Mouse (Mus musculus) ovary, postnatal 14 days (tissue): ENCODE results near the gene Acly.
A peak's percentile ranks its signal among the peaks of the same experiment; 100 is the strongest.
"Not testable (repeated sequence)": the region's sequence is repeated elsewhere in the genome, so short reads cannot be mapped to it uniquely, and the experiment has no call there.

ENCODE experiments used
- DNase-seq: peaks from one replicate; pipeline ENCODE4 v3.0.0; 2022; ENCODE audit warnings: low spot score

Acly gene

DNA sequence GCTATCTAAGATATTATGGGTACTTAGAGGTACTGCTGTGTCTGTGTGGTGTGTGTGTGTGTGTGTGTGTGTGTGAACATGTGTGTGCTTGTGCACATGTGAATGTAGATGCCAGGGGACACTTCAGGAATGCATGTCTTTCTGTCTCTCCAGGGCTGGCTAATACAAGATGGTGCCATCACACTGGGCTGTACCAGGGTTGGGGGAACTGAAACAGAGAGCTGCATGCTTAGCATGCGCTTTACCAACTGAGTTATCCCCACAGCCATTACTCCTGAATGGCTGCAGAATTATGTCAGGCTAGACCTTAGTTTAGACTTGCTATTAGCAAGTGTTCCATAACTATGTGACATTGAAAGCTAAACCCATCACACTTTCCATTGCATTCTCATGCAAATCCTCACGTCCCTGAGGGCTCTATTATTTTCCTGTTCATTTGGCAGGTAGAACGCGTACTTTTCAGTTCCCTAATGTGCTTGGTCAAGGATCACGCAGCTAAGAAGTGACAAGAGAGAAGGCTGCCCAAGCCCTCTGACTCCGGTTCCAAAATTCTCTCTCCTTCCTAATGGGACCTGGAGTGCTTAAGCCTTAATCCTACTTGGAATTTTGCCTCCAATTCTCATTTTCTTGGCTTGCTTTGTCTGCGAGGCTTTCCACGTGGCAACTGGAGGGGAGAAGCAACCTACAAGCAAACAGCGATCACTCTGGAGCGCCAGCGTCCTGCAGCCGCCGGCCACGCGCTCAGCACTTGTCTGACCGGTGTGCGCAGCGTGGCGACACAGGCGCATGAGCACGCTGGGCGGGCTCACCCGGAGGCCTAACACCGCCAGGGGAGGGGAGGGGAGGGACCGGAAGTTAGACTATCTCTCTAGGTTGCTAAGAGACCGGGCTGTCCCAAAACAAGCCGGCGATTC lies 17.3 kb upstream of the Acly start, which contains the start of gene Ttc25:
Gene Ttc25 (plus strand): TSS at position 776 of the 914 bp plus-strand sequence.
- peak; percentile 75 for DNase-seq

DNA sequence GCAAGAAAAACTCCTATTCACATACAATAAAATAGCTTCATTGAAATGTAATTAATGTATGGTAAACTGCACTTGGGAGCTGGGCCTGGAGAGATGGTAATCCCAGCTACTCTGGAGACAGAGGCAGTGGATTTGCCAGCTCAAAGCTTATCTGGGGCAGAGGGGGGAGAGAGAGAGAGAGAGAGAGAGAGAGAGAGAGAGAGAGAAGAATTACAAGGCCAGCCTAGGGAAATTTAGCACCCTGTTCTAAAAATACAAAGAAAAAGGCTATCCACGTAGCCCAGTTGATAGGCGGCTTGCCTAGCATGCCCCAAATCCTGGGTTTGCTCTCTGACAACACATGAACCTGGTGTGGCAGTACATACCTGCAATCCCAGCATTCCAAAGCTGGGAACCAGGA lies 13.8 kb upstream of the Acly start:
- no peak for DNase-seq

DNA sequence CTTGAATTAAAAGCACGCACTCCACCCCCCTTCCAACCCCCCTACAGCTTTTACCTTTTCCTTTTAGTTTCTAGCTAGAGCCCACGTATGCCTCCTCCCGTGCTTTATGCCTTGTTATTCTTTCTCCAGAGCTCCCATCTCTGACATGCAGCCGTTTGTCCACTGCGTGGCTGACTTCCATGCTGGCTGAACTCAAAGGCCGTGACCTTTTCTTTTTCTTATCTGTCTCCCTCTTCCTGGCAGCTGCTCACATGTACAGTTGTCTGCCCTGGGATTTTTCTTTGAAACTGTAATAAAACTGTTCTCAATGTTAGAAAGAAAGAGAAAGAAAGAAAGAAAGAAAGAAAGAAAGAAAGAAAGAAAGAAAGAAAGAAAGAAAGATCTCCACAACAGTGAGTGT lies 13.2 kb upstream of the Acly start:
- DNase-seq = no peak

DNA sequence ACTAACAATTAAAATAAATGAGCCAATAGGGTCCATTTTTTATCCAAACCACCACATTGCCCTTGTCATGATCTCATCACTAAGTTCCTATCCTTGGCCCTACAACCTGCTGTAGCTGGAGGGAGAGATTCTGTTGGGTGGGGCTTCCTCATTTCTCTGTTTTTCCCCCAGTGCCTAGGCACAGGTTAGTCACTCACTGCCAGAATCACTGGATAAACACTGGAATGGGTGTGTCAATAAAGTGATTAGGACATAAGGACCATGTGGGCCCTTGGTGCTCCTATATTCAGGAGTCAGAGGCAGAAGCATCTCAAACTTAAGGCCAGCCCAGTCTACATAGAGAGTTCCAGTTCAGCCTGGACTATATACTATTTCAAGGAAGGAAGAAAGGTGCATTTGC lies 8.7 kb upstream of the Acly start:
- no peak for DNase-seq

DNA sequence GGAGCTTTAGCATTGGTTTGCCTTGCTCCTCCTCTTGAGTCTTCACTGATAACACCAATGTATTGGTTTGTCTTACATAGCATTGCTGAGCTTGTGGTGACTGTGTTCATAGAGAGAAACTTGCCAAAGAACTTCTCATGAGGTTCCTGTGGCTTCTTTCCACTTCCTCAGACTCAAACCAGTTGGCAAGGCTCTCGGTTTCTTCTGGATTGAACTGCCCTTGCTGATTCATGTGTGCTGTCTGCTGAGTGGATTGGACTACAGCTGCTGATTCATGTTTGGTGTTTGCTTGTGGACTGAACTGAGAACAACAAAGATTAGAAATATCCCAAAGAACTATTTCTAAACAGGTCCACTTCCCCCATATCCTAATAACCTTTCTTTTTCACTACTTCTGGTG lies 8.2 kb upstream of the Acly start:
- no peak for DNase-seq

DNA sequence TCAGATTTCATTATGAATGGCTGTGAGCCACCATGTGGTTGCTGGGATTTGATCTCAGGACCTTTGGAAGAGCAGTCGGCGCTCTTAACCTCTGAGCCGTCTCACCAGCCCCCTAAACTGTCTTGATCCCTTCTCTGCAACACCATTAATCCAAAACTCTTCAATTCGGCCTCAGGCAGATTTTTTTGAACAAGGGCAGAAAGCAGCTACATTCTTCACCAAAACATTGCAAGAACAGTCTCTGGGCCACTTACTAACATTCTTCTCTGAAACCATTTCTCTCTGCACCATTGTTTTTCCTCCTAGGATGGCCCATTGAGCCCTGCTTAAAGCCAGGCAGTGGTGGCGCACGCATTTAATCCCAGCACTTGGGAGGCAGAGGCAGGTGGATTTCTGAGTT lies 7.0 kb upstream of the Acly start:
- not testable (repeated sequence) for DNase-seq

DNA sequence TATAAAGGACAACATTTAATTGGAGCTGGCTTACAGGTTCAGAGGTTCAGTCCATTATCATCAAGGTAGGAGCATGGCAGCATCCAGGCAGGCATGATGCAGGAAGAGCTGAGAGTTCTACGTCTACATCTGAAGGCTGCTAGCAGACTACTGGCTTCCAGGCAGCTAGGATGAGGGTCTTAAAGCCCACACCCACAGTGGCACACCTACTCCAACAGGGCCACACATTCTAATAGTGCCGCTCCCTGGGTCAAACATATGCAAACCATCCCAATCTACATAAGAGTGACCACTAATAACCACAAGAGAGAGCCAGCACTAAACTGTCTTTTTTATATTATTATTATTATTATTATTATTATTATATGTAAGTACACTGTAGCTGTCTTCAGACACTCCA lies 6.6 kb upstream of the Acly start:
- DNase-seq = not testable (repeated sequence)

DNA sequence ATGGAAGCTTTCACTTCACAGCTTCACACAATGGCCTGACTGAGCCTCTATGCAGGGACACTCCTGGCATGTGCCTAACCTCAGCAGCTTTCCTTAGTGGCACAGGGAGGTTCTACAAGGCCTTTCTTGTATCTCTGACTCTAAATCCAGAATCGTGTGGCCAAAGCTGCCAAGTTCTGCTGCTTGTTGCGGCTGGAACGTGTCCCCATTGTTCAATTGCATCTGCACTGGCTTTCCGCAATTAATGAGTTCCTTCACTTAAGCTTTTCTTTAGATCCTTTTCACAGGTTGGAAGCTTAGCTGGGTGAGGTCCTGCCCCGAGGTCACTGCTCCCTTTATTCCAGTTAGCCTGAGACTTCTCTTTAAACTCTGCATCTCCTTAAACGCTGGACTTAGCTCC lies 6.1 kb upstream of the Acly start:
- no peak for DNase-seq

DNA sequence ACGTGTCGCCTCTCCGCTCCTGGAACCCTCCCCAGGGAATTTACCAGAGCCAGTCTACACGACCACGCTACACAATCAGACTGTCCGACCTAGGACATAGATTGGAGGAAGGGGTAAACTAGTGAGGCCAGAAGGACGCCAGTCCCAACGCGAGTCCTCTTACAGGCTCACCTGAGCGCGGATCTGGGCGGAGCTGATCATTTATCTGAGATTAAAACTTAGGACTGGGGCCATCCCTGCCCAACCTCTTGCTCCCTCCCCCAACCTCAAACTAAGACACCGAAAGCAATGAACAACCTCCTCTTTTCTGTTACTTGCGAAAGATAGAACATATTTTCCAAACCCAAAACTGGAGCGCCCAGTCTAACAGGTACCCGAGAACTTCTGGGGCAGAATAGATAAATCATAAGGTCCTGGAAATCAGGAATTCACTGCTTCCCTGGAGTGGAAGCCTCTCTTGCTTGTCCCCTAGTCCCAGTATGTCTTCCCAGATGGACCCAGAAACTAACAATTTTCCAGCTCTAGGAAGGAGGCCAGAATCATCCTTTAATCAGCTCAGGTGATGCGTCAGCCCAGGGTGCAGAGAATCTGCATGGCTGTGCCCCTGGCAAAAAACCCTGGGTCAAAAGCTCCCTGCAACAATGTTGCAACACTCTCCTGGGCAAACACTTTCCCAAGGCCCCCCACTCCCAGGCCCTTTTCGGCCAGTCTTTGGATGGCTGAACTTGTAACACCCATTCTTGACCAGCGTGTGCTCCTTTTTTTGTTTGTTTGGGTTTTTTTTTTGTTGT lies 770 bp upstream of the Acly start:
- no peak for DNase-seq

DNA sequence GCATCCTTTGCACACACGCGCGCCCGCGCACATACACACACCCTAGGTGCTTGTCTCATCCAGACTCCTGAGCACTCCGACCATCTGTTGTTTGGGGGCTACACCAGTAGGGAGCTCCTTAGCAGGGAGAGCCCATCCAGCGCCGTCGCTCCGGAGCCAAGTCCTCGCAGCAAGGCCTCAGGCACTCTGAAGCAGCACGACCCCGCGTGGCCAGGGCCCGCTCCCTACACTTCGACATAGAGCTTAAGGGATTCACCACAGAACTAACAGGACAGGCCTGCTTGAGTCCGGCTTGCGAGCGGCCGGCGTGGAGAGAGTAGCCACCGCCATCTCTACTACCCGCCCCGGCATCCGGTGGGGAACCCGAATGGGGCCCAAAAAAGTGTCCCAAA lies 738 bp downstream of the Acly start:
- peak; percentile 44 for DNase-seq

DNA sequence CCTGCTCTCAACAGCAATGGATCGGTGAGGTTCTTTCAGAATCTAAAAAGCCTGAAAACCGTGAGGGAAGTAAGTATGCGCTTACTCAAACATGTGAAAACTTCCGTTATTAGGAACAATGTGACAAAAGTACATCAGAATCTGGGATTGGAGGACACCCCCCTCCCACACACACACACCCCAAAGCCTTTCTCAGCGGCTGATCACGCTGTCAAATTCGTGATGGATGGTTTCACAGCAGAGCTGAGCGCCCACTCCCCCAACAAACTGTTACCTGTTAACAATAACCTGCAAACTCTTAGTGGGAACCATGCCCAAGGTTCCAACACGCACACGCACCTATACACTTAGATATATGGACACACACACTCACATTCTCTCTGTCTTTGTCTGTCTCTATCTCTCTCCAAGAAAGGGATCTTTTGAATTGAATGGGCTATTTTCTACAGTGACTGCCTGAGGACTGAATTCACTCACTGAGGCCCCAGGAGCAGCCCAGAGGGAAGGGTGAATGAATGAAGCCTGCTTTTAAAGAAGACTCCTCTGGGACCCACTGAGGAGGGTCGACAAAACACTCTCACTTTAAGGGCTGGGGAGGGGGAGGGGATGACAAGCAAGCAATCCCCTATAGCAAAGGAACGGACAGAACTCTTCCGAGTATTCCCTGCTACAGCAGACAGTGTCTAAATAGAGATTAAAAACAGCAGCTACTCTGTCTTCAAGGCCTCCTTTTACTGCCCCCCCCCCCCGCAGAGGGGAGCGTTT lies 1.6 kb downstream of the Acly start:
- DNase-seq = no peak

DNA sequence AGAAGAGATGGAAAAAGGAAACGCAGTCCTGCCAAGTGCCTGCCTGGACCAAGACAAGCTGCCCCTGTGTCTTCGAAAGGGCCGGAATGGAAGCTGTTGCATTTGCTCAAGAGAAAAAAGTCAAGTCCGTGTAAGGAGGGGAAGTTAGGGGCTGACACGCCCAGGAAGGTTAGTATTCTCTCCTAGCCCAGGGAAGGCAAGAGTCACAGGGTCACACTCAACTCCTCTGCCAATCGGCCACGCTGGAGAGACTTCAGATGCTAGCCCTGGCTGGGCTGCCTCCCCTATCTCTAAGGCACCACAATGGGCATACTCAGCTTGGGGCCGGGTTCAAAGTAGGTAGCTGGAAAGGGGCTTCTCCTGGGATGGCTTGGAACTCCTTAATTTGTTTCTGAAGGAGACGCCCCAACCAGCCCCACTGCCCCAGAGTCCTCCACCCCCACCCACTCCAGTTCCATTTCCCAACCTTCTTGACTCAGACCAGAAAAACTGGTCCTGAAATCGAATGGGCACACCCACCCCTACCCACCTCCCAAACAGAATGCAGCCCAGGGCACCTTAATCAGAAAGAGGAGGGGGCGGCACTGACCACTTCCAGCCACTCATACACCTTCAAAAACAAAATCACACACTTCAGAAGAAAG lies 2.7 kb downstream of the Acly start:
- no peak for DNase-seq

DNA sequence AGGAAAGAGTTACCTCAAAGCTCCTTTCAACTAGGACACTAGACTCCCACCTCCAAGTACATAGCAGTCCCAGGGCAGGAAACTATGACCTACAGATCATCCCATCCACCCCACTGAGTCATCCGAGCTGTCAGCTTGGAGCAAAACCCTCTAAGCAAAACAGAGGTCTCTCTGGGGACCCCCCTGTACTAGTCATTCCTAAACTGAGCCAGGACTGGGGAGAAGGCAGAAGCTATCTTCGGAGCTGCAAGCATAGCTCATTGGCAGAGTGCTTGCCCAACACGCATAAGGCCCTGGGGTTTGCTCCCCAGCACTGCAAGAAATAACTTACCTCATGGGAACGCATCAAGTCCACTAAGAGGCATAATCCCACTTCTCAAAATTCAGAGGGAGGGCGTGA lies 3.4 kb downstream of the Acly start:
- DNase-seq = no peak

DNA sequence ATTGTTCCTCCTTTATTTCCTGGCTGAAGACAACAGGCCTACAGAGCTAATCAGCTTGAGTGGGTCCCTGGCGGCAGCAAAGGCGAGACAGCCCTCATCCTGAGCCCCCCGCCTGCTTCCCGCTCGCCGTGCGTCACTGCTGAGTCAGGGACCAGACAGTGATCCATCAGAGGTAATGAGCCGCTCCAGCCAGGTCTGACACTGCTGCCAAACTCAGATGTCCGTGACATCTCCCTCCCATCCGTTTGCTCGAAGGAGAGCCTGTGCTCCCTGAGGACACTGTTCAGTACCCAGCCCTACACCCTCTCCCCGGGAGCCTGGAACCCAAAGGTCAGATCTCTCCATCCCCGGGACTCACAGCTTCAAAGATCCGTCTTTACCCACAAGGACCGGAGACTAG lies 7.0 kb downstream of the Acly start:
- DNase-seq = no peak

DNA sequence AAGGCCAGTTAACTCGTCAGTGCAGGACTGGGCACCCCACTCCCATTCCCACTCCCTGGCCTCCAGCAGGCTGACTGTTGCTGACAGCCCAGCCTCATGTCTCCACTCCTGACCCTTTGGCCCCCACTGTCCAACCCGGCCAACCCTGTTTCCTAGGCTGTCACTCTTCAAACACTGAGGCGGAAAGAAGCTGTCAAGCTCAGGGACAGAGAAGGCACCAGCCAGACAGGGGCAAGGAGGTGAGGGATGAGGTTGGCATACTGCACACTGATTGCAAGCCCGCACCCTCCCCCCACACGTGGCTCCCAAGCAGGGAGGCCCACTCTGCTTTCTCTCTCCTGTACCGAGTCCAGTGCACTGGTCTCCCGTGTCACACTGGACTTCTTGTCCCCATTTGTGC lies 8.6 kb downstream of the Acly start:
- no peak for DNase-seq

DNA sequence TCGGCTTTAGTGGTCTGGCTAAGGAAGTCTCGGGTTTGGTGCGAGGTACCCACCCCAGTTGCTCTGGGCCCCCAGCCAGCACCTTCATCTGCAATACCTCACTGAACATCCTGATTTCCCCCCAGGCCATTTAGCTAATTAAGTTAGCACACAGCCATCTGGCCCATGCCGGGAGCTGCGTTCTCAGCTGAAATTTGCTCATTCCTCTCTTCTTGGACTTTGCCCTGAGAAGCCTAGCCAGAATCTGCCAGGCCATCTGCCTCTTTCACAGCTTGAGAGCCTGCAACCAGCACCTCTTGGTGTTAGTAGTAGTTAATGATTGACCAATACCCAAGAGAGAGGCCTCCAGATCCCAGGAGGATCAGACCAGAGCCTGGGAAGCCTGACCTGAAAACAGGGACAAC lies 9.6 kb downstream of the Acly start:
- DNase-seq = no peak

DNA sequence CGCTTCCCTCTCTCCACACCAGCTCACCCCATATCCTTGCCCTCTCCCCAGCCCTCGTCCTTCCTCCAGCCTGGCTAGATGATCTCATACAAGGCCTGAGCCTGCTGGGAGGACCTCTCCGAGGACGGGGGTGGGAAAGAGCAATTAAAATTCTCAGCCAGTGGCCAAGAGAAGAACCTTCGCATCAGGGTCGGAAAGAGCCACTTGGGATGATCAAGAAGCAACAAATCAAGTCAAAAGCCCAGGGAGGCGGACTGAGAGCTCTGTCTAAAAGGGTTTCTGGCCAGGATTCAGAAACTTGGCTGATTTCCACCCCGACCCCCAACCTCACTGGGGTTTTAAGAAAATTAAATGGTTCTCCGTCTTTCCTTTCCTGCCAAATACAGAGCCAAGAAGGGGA lies 11.5 kb downstream of the Acly start:
- DNase-seq = no peak

DNA sequence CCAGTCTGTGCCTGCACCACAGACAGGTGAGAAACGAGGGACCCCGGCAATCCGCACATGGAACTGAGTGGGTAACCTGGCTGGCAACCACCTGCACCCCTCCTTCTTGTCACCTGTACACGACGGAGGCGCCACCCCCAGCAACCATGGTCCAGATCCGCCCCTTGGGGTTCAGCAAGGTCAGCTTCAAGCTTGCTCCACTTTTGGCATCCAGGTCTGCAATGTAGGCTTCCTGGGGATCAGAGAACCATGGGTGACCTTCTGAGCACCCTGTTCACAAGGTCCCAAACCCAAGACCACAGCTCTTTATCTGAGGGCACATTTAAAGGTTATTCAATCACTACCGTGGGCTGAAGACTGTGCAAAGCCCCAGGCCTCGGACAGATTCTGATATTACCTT lies 12.0 kb downstream of the Acly start:
- DNase-seq = no peak

DNA sequence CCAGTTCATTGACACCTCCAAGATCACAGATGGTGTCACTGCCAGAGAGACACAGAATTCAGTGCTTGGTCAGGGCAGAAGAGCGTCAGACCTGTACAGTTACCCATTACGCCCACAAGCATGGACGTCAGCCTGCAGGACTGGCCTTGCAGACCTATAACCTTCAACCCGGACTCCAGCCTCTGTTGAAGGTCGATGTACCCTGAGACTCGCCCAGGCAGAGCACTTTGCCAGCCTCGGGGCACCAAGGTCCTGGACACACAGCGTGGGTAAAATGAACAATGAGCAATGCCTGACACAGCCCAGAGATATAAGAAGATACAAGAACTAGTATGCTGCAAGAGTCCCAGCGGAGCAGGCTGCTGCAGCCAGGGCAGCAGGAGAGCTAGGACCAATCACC lies 12.7 kb downstream of the Acly start:
- no peak for DNase-seq

DNA sequence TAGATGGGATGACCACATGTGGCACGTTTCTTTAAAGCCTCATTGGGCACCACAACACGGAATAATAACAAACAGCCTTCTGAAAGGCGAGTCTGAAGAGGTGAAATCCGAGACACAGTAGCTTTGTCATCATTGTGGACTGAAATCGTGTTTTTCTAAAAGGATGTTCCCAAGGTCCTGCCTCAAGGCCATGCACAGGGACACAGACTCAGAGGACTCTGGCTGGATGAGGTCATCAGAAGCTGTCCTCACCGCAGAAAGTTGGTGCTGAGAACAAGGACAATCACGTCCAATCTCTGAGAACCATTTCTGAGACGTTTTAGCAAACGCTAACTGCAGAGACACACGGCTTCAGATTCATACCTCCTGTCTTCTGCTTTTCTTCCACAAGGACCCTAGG lies 14.1 kb downstream of the Acly start:
- no peak for DNase-seq

DNA sequence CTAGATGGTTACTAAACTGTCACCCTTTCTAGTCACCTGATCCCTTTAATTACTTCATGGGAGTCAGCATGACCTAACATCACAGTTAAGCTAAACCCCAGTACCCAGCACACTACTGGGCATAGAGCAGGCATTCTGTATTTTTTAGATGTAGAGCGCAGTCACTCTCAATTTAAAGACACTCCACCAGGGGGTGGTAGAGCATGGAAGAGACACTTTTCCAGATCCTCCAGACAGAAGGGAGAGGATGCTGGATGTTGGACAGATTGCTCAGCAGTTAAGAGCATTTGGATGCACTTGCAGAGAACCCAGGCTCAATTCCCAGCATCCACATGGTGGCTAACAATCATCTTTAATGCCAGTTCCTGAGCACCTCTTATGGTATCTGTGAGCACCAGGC lies 15.4 kb downstream of the Acly start:
- no peak for DNase-seq

DNA sequence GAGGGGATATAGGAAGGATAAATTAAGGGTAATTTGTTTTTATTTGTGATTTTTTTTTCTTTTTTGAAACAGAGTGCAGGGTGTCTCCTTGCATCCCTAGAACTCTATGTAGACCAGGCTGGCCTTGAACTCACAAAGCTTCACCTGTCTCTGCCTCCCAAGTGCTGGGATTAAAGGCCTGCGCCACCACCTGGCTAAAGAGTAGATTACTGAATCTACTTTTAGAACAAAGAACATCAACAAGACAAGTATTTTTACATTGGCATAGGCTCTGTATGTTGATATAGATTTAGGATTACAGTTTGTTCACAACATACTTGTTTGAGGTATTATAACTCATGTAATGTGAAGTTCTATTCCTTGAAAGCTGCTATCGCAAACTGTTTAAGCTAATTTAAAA lies 17.2 kb downstream of the Acly start:
- DNase-seq = no peak
